Mouse (Mus musculus): ENCODE data around the gene Stk38.
"Not testable (repeated sequence)": the region's sequence is repeated elsewhere in the genome, so short reads cannot be mapped to it uniquely, and the experiment has no call there.

The Stk38 gene

DNA sequence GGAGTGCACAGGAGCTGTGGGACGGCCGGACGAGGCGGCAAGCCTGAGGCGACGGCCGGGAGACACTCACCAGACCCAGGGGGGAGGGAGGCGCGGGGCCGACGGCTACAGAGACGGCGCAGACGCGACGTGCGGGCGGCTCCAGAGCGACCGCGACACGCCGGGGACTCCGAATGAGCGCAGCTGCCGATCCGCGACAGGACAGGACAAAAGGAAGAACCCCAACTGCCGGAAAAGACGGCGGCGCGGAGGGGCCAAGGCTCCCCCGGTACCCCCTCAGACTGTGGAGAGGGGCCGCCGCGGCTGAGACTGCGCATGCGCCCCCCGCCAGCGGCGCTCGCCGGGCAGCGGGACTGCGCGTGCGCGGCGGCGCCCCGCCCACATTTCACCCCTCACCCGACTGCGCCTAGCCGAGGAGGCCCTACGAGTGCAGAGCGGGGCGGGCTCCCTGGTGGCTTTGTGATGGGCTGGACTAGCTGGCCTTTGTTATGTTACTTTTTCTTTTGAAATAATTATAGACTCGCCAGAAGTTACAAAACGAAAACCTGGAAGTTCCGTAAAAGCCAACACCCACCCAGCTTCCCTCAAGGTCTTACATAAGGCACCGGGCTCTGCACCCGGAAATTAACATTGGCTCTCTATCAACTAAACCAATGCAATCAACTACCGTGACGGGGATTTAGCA lies at the start of gene Stk38:
TSS of gene Stk38 (minus strand) at position 355 of the 685 bp plus-strand sequence.
- DNase-seq (ENCODE audit: low read depth, low spot score) = peak; percentile 88

DNA sequence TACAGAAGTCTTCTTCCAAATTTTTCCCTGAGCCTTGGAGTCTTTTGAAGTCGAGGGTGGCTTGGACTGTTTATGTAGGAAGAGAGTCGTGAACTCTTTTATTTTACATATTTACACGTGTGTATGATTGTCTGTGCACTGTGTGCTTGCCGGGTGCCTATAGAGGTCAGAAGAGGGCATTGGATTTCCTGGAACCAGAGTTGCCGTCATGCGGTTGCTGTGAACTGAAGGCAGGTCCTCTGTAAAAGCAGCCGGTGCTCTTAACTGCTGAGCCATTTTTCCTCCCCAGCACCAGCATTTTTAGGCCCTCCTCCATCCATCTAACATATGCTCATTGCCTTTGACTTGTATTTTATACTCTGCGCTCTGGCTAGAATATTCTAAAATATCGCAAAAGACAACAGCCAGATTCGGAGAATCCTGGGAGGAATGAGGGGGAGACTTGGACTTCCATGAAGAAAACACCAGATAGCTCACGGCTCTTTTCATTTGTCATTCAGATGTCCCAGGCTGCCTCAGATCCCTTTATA lies 49.6 kb upstream of the Stk38 start:
- peak; percentile 73 for DNase-seq (ENCODE audit: low read depth, low spot score)

DNA sequence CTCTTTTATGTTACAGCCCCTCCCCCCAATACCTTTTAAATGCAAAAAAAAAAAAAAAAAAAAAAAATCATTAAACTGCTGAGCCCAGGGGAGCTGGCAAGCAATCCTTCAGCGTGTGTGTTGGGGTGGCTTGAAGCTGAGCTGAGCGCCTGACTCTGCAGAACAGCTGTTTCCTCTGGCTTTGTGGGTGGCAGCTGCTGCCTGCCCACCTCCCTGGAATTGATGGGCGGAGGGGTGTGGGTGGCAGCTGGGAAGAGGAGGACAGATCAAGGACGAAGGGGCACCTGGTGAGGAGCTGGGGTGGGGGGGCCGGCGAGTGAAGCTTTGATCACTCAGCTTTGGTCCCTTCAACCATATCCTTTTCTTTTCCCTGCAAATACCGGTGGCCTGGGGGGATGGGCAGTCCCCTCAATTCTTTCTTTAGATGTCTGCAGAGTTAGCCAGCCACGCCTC lies 48.9 kb upstream of the Stk38 start:
- peak; percentile 70 for DNase-seq (ENCODE audit: low read depth, low spot score)

DNA sequence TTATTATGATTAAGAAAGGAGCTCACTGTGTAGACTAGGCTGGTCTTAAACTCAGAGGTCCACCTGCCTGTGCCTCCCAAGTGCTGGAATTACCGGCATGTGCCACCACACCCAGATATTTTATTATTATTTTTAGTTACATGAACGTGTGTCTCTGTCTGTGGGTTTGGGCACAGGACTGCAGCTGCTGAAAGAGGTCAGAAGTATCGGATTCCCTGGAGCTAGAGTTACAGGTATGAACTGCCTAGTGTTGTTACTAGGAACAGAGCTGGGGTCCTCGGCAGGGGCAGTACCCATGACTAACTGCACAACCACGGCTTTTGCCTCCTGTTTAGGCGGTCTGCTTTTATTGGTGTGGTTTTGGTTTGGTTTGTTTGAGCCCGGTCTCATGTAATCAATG lies 48.4 kb upstream of the Stk38 start:
- no peak for DNase-seq (ENCODE audit: low read depth, low spot score)

DNA sequence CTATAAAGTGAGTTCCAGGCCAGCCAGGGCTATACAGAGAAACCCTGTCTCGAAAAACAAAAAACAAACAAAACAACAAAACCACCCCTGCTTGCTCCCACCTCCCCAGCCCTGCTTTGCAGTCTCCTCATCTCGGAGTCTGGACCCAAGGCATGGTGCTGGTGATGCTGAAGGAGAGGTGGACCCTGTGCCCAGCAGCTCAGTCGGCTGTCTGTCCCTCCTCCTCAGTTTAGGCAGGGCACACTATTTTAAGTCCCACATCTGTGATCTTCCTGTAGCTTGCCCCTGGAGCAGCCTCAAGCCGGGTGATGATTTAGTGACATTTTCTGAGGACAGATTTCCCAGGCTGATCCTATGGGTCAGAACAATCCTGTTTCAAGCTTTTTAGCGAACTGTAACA lies 47.8 kb upstream of the Stk38 start:
- DNase-seq (ENCODE audit: low read depth, low spot score) = no peak

DNA sequence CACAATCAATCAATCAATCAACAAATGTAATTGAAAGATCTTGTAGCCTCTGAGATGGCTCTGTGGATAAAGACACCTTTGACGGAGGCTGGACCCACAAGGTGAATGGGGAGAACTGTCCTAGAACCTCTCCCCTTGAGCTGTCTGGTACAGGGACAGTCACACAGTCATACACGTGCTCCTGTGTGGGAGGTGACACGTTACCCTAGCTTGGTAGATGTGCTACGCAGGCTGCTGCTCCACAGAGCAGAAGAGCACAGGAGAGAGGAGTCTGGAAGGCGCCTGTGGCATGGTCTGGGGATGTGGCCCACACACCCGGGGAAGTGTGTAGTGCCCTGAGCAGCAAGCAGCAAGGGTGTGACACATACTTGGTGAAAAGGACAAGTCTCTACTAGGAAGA lies 46.6 kb upstream of the Stk38 start:
- peak; percentile 68 for DNase-seq (ENCODE audit: low read depth, low spot score)

DNA sequence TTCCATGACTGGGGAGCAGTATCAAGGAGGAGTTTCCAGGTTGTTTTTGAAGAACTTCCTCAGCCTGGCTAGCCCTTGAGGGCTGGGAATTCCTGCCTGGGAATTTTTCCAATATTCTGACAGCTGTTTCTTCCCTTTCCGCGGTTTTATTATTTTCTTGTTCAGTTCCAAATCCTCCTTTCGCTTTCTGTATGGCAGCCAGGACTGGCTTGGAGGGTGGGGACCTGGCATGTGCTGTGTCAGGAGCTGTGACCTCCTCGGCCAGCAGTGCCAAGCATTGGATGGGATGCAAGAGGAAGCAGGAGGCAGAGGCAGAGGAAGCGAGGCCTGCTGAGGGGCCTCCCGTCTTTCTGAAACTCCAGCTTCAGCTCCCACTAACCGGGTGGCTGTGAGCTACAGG lies 46.0 kb upstream of the Stk38 start:
- DNase-seq (ENCODE audit: low read depth, low spot score) = no peak

DNA sequence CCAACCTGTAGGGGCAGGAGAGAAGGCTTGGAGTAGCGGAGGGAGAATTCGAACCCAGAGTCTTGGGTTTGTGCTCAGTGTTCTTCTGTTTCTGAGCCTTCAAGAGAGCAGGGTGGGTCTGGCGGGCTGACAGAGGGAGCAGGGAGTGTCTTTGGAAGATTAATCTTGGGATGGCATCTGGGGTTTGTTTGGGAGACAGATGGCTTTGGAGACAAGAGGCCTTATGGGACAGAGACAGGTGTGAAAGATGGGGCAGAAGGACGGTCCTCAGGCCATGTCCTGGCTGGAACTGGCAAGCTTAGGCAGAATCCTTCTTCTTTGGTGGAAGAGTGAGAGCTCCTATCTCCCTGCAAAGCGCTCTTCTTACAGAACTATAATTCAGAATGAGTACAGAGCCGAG lies 45.3 kb upstream of the Stk38 start:
- DNase-seq (ENCODE audit: low read depth, low spot score) = no peak

DNA sequence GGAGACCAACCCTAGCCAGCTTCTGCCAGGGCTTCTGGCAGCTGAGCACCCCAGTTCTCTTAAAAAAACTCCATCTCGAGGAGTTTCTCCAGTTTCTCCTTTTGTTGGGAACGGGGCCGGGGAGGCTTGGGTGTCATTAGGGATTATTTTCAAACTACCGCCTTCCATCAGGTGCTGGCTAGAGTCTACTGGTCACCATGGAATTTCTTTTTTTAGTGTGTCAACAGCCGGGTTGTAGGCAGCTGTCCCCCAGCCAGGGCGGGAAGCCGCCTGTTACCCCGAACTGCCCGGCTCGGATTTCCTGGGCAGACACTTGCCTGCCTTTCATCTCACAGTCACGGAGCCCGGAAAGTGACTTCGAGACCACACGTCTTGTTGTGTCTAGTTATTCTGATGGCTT lies 43.0 kb upstream of the Stk38 start:
- DNase-seq (ENCODE audit: low read depth, low spot score) = no peak

DNA sequence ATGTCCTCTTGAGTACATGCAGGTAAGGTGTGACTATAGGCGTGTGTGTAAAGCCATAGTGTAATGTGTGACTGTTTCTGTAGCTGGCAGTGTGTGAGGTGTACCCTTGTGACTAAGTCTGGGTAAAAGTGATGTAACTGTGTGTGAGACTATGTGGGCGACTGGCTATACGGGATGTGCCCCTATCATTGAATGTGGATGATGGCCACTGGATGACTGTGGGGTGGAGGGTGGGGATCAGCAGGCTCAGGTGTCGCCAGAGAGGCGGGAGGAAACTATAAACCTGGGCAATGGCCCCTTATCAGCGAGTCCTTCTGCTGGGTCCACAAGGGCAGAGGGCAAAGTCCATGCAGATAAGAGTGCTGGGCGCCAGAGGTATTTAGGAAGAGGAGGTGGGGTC lies 42.1 kb upstream of the Stk38 start:
- no peak for DNase-seq (ENCODE audit: low read depth, low spot score)

DNA sequence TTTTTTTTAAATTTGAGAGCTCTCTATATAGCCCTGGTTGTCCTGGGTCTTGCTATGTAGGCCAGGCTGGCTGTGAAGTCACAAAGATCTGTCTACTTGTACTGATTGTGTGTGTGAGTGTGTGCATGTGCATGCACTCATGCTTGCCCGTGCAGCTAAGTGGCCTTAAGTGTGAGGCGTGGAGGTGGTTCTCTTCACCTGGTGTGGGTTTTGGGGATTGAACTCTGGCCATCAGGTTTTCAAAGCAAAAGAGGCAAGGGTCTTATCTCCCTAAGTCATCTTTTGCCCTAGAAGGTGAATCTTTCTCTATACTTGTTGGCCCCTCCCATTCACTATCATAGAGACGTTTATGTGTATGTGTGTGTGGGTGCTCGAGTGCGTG lies 41.7 kb upstream of the Stk38 start:
- no peak for DNase-seq (ENCODE audit: low read depth, low spot score)

DNA sequence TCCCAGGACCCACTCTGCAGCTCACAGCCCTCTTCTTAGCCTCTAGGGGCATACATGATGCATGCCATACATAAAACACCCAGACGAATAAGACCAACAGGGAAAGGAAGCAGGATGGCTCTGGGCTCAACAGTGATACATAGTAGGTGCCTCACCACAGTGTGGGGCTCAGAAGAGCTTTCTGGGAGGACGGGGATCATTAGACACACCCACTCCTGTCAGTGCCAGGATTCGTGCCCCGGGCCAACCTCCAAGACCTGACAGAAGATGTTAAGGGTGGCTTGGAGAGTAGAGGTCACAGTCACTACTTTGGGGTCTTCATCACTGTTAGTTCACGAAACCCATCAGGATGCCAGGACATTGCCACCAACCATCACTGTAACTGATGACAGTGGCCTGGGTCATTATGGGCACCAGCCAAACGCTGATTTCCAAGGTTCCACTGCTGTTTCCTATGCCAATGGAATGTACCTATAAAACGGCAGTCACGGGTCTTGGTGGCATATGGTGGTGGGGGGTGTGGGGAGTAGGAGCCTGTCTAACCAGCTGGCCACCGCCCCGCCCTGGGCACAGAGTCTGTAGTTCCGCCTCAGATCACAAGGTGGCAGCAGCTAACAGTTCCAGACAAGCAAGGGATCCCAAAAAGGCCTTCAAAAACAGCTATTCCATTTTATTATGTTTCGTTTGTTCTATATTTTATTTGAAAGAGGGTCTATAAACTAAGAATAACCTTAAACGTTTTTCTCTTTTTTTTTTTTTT lies 41.1 kb upstream of the Stk38 start:
- DNase-seq (ENCODE audit: low read depth, low spot score) = peak; percentile 92

DNA sequence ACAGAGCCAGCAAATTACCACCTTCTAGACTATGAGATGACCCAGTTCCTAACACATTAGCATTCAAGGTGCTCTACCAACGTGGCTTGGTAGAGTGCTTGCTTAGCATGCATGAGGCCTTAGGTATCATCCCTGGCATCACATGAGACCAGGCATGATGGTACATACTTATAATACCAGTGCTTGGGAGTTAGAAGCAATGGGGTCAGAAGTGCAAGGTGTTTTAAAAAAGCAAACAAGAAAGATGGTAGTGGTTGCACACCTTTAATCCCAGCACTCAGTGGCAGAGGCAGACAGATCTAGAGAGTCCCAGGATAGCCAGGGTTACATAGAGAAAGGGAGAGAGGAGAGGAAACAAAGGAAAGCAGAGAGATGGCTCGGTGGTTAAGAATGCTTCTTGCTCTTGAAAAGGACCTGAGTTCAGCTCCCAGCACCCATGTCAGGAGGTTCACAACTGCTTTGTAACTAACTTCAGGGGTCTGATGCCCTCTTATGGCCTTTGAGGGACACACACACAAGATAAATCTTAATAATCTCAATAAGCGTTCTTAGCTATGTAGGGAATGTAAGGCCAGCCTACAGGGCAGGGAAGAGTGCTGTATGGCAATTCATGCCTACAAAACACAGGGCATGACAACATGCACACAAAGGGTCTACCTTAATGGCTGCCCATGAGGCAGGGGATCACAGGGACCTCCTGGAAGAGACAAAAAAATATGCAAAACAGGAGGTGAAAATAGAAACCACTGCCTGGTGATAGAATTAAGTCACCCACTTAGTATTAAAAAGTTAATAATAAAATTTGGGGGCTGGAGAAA lies 40.1 kb upstream of the Stk38 start:
- no peak for DNase-seq (ENCODE audit: low read depth, low spot score)

DNA sequence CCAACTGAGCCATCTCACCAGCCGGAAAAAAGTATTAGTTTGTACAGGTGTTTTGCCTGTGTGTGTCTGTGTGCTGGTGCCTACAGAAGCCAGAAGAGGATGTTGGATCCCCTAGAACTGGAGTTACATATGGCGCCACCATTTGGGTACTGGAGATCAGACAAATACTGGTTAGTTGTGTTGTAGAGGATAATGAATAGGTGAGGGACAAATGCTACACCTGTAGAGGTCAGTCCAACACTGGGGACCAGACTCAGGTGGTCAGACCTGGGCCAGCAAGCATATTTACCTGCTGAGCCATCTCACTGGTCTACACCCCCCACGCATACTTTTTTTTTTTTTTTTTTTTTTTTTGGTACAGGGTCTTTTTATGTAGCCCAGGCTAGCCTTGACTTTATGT lies 39.1 kb upstream of the Stk38 start:
- no peak for DNase-seq (ENCODE audit: low read depth, low spot score)

DNA sequence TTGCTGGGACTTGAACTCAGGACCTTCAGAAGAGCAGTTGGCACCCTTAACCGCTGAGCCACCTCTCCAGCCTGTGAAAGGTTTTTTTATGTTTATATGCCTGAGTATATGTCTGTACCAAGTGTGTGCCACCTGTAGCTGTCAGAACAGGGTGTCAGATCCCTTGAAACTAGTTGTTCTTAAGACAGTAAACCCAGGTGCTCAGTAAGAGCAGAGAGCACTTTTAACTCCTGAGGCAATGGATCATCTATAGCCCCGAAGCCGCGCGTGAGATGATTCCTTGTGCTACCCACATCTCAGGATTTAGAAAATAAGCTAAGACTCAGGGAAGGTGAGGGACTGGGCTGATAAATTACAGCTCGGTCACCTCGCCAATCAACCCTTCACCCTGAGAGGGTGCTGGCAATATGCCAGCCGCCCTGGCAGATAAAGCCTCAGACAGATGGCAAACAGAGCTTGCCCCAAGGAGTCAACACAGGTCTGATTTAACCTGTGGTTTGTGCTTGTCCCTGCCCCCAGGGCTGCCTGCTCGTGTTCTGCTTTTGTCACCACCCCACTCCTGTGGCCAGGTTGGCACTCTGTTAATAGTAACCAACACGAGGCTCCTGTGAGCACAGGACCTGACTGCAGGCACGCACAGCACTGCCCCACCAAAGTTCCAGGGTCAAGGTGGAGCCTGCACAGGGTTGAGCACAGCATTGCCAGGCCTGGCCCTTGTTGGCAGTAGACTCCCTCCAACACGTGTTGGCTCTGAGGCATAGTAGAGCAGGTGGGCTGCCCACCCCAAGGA lies 38.1 kb upstream of the Stk38 start:
- peak; percentile 87 for DNase-seq (ENCODE audit: low read depth, low spot score)

DNA sequence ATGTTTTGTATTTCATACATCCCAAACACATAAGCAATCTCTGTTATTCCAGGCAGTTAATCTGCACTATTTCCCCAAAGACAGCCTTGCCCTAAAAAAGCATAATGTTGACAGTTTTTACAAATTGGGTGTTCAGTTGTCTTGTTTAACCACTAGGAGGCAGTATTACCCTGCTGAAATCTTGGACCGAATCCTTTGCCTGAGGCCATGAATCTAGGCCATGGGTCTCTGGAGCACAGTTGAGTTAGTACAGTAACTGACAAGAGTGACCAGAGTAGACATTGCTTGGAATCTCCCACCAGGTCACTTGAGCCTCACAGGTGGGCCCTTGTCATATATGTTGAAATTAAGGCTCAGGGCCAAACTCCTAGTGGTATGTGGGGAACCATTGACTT lies 37.1 kb upstream of the Stk38 start:
- DNase-seq (ENCODE audit: low read depth, low spot score) = peak; percentile 58

DNA sequence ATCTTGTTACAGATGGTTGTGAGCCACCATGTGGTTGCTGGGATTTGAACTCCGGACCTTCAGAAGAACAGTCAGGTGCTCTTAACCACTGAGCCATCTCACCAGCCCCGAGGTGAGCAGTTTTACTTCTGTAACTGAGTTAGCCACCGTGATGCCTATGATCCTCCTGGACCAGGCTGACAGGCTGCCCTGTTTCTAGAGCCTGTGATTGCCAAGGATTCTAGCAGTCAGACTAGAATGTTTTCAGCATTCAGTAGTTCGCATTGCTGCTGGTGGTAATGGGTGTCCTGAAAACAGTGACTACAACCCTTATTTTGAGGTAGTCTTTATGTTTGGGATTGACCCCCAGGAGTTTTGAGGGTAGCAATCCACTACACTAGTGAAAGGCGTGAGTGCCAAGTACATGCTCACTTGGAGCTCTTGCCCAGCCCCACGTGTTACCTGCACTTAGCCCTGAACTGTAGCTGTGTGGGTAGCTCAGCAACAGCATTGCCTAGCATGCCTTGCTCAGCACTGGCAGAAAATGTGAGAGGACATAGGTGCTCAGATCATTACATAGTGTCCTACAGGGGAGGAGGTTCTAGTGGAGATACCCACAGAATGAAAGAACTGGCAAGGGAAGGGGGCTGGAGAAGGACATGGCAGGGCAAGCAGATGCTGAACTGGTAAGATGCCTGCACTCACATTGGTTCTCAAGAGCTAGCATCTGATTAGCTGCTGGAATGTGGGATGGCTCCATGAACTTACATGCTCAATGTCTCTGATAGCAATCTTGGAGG lies 36.5 kb upstream of the Stk38 start:
- DNase-seq (ENCODE audit: low read depth, low spot score) = no peak

DNA sequence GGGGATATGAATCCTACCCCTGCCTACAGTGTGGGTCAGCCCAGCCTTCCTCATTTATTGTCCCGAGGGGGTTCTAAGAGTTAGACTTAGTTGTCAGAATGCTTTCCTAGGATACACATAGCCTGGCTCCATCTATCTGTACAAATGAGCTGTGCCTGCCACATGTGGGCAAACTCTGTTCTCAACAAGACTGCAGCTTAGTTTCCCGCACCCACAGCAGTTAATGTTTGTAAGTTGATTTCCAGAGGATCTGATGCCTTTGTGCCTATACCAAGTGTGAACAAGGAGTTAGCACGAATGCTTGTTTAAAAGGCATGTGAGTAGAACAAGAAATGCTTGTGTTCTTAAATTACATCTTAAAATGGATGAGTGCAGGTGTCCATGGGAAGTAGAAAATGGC lies 35.8 kb upstream of the Stk38 start:
- no peak for DNase-seq (ENCODE audit: low read depth, low spot score)

DNA sequence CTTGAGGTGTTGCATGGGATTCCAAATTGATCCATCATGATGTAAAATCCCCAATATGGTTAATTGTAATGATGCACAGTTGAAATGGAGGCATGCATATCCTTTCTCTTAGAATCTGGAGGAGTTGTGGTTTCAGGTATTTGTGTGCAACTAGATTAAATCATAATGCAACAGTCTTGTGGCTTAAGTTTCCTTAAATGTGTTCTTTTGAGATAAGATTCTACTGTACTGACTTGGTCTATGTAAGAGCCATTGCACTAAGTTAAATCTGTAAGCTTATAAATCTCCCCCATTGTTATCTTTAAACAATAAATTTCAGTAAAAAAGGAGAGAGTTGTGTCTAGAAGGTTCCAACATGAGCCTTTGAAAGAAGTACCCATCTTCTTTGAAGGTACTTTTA lies 34.8 kb upstream of the Stk38 start:
- no peak for DNase-seq (ENCODE audit: low read depth, low spot score)

DNA sequence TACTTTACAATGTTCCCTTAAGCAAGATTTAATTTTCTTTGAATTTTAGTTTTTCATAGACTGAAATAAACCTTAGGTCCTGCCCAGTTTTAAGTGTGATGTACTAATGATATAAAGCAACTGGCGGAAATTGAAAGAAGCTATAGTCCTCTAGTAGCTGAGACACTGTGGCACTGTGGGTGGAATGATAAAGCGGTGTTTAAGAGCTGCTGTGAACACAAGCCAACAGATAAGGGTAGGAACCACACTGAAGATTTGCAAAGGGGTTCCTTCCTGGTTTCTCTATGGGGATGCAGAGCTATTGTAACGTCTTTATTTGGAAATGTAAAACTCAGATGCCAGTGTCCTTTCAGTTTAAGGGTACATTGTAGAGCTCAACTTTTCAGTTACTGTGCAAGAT lies 33.8 kb upstream of the Stk38 start:
- DNase-seq (ENCODE audit: low read depth, low spot score) = not testable (repeated sequence)

DNA sequence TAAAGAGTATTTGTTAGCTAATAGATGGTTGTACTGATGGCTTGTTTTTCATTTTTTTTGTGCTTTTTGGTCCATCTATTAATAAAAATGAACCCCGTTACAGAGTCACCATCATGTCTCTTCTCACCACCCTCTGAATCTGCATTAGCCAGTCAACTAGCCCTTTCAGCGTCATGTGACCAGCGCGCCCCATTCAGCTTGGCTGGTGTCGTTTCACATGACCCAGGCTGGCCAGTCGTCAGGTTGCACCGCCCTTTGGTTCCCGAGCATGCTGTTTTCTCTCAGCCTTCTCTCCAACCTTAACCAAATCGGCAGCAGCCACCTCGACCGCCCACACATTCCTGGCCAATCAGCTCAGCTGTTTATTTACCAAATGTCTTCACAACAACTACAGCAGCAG lies 31.6 kb upstream of the Stk38 start:
- peak; percentile 49 for DNase-seq (ENCODE audit: low read depth, low spot score)

Data from brain, adult 2 months (tissue).